Mouse (Mus musculus) ovary, postnatal 14 days (tissue): ENCODE measurements around the gene Dusp28.

Experiments
- DNase-seq: peaks from one replicate; pipeline ENCODE4 v3.0.0; 2022; ENCODE audit warnings: low spot score

Gene Dusp28

DNA sequence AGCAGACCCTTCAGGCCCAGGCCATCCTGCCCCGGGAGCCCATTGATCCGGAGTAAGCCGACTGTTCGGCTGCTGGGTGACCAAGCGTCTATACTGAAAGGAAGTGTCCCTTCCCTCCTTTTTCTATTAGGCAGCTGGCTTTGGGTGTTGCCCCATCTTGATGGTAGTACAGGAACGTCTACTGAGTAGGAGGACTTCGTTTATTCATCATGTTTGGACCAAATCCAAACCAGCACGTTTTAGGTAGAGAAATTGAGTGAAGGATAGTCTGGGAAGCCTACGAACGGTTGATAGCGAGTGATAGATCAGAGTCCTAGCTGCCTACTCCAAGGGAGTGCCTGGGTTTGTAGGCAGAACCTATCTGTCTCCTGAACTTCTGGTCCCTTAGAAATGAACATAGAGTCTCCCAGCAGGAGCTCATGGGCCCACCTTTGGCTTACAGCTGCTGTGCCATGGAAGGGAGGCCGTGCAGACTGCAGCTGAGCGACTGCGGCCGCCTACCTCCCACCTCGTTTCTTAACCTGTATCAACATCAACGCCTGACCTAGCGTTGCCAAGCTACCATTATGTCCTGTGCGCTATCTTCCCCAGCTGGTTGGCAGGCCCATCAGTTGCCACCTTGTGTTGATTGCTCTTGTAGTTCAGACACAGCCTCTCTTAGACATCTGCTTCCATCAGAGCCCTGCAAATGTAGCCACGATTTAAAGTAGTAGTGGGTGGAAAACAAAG is 1.0 kb downstream of the Dusp28 start:
- DNase-seq, result no peak

DNA sequence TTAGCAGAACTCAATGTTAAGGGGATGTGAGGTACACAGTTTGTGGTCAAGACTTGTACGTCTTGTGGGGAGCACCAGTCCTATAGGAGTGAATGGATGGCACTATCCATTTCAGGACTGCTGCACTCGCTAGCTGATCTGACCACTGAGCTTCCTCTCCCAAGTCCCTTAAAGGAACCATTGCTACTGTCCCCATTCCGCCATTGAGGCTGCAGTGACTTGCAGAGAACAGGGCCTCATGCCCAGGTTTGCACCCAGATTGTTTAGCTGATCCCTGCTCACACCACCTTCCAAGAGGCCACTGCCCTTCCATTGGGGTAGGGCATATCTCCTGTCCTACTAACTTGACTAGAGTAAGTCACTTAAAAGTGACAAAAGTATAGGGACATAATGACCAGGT is 1.9 kb downstream of the Dusp28 start:
- DNase-seq, result no peak

DNA sequence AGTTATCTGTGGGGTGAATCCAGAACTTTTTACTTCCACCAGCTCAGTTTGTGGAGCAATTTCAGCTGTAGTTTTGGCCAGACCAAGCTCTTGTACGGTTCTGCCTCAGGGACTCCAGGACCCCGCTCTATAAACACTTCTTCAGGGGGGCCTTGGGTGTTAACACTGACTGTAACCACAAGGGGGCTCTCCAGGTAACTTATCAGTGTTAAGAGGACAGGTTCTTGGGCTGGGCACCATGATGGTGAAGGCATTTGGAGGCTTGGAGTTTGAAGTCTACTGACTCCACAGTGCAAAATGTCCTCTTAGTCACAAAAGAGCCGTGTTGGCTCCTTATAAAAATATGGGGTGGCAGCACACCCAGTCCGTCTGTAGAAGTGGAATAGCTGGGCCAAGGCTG is 2.3 kb downstream of the Dusp28 start:
- DNase-seq, result no peak

DNA sequence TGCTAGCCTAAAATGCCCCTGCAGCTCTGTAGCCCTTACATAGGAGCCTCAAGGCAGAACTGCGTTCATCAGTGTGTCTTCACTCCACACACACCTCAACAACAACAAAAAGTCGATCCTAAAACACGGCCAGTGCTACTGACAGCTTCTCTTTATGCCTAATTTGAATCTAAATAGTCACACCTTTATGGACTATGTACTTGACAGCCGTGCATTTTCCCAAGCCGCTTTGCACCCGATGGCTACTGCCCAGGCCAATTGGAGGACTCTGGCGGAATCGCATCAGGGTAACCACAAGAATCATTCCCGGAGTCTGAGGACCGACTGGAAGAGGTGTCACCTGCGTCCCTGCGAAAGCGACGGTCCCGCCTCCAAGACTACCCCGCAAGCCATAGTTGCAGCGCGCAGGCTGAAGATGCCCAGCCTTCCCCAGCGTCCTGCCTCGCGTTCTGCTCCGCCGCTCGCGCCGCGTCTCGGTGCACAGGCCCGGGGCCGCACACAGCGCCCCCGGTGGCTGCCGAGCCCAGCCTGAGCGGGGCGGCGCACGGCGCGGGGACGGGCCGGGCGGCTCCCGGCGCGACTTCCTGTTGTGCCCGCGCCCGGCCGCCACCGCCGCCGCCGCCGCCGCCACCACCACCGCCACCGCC is 3.6 kb downstream of the Dusp28 start, which contains the start of gene Rnpepl1:
Rnpepl1 (plus strand) TSS at position 545 of the 647 bp plus-strand sequence.
- DNase-seq, result peak; percentile 57

DNA sequence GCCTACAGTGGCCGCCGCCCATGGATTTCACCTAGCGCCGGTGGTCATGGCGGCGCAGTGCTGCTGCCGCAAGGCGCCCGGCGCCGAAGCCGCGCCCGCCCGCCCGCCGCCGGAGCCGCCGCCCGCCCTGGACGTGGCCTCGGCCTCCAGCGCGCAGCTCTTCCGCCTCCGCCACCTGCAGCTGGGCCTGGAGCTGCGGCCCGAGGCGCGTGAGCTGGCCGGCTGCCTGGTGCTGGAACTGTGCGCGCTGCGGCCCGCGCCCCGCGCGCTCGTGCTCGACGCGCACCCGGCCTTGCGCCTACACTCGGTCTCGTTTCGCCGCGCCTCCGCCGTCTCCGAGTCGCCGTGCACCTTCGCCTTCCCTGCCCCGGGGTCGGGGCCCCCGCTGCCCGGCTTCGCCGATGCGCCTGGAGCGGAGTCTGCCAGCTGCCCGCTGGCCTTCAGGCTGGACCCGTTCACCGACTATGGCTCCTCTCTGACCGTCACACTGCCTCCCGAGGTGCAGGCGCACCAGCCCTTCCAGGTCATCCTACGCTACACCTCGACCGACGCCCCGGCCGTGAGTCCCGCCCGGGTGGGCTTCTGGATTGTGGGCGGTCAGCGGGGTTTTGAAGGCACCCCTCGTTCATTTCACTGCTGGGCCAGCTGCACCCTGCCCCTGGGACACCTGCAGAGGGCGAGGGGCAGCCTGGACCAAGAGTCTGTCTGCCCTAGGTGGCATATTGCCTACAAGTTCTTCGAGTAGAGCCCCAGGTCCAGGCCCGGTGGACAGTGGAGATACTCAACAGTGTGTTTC is 4.3 kb downstream of the Dusp28 start:
- DNase-seq, result peak; percentile 49

DNA sequence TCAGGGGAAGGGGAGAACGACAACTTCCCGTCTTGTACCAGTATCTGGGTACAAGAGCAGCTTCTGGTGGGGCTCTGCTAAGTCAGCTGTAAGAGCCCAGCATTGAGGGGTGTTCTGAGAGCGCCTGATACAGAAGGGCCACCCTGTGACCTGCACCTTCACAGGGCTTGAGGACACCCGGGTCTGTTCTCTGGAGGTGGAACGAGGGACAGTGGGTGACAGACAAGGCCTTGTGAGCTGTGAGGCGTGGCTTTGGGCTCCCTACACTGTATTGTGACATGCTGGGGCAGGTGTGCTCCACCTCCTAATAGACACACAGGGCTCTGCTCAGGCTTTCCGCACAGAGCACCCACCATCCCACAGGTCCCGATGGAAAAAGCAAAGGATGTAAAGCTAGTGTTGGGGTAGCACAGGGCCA is 4.9 kb downstream of the Dusp28 start:
- no peak for DNase-seq

- no peak for DNase-seq
These were observed 5.5 kb downstream of the Dusp28 start for GRCm38 (mm10) chr1:92912286-92912685.

DNA sequence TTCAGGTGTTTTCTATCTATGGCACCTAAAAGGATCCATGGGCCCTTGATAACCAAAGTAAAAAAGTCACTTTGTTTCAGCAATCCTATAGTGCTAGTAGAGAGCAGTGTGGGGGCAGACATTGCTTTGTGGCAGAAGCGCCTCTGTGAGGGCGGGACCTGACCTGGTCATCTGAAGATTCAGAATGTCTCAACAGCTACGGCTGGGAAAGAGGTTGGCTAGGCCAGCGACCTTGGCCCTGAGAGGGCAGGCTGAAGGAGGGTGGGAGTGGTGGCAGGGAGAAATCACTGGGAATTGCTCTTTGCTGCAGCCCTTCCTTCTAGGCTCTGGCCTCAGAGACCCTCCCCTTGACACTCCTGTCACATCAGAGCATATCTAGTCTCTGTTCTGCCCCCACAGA is 7.5 kb downstream of the Dusp28 start:
- no peak for DNase-seq

DNA sequence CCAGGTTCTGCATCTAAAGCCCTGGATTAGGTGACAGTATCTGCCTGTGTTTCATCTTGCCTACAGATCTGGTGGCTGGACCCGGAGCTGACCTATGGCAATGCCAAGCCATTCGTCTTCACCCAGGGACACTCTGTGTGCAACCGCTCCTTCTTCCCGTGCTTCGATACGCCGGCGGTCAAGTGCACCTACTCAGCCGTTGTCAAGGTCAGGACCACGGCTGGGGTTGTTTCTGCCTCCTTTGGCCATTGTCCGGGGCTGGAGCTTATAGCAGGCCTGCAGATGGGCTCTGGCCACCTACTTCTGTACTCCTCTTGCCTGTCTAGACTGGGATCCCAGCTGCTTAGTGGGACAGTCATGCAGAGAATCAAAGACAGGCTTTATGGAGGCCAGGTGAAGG is 8.2 kb downstream of the Dusp28 start:
- DNase-seq, result no peak

GRCm38 (mm10) chr1:92916725-92917124 is 9.9 kb downstream of the Dusp28 start:
- DNase-seq, result no peak

- no peak for DNase-seq
These were observed 12.4 kb downstream of the Dusp28 start for GRCm38 (mm10) chr1:92919151-92919550.

- DNase-seq, result no peak
These were observed 13.0 kb downstream of the Dusp28 start for GRCm38 (mm10) chr1:92919775-92920174.

- no peak for DNase-seq
These were observed 13.9 kb downstream of the Dusp28 start for GRCm38 (mm10) chr1:92920474-92921200.

- DNase-seq, result no peak
These were observed 14.7 kb downstream of the Dusp28 start for GRCm38 (mm10) chr1:92921496-92921895.

DNA sequence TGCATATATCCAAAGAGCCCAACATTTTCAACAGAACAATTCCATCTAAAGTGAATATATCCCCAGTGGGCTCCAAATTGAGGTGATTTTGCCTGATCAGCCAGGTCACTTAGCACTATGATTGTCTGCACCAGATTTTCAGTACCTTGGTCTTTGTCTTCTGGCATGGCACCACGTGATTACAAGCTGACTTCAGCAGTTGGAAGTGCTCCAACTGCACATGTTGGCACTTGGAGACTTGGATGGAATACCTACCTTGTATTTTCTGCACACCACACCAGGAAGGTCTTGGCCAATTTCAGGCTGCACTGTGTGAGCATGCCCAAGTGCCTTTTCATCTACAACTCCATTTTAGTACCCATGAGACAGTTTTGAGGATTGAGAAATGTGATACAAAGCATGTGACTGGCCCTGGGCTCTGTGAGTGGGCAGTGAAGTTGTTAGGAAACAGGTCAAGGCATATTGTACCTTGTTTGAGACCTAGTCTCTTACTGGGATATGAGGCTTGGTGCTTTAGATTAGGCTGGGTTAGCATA is 23.5 kb downstream of the Dusp28 start:
- no peak for DNase-seq

DNA sequence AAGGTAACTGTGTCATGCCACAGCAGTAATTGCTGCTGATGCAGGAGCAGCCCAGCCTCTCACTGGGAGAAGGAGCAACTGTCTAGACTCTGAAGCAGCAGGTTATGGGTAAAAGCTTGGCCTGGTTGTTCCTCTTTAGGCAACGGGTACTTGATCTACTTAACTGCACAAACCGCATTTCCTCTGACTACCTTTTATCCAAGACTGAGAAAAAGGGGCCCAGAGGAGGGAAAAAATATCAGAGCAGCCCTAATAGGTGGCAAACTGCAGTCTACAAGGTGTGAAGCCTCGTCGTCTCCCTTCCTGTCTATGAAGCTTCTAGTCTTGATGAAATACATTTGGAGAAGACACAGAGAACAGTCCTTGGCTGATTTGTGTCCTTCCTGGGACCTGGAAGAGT is 26.8 kb downstream of the Dusp28 start:
- DNase-seq, result no peak

DNA sequence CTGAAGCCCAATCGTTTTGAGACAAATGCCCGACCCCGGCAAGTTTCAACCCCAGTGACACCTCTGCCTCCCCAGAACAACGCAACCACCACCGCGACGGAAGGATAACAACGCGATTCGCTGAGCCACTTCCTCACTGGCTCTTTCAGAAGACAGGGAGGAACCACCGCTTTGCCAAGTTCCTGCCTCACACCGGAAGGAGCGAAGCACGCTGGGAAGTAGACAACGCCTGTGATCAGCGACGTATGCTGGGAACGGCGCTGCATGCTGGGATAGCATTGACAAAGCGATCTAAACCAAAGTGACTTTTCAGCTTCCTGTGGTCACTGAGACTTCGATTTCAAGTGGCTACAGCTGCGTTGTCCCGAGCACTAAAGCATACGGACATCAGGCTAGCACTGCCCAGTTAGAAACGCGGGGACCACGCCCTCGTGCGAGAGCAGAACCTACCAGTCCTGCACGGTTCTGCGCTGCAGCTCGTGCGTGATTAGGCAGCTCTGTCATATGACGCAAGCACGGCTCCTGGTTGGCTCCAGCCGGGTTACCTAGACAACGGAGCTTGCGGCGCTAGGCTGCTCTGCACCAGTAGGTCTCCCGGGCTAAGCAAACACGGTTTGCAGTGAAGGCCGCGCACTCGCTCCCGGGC is 27.5 kb downstream of the Dusp28 start, which contains the start of gene Capn10:
Capn10 (plus strand) TSS at position 195 of the 646 bp plus-strand sequence.
- peak; percentile 77 for DNase-seq

- DNase-seq, result peak; percentile 22
These were observed 28.5 kb downstream of the Dusp28 start for GRCm38 (mm10) chr1:92935054-92935962.

GRCm38 (mm10) chr1:92935977-92936376 is 29.2 kb downstream of the Dusp28 start:
- DNase-seq, result no peak

DNA sequence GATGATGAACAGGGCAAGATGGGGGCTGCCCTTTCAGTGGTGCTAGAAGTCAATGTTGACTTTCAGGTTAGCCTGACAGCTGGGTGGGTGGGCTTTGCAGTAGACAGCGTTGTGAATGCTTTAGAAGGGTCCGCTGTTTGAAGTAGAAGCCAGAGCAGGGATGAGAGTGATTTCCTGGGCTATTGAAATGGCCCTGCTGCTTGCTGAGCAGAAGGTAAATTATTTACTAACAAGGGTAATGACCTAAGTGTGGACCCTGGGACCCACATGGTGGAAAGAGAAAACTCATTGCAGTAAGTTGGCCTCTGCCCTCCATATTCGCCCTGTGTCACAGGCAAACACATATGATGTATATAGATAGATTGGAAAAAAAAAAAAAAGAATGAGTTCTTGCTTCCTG is 29.7 kb downstream of the Dusp28 start:
- no peak for DNase-seq
